Mouse (Mus musculus) midbrain, embryonic 15.5 days (tissue): Measurements from ENCODE around the gene Erc1. TPM values are rescaled to one million over a fixed set of nuclear protein-coding genes. Genes with fewer than 3 reads are reported as not detected.

Experiments
- ATAC-seq: fragments of 200-750 bp; cut with Nextera tagmentation; replicated peaks from 2 replicates; pipeline ENCODE4 v1.8.0; 2017; ENCODE audit warnings: moderate TSS enrichment
- H3K27ac ChIP-seq: fragments of 300-500 bp; sonication (generic); 2 replicates; pipeline ENCODE4 v1.5.1; 2015; ENCODE audit warnings: mild to moderate bottlenecking, inconsistent platforms
- H3K27me3 ChIP-seq: fragments of 300-500 bp; sonication (generic); replicated peaks from 2 replicates; pipeline ENCODE4 v1.6.1; 2015; ENCODE audit warnings: inconsistent platforms
- H3K36me3 ChIP-seq: fragments of 300-500 bp; sonication (generic); replicated peaks from 2 replicates; pipeline ENCODE4 v1.6.1; 2015; ENCODE audit warnings: inconsistent platforms
- H3K4me1 ChIP-seq: fragments of 300-500 bp; sonication (generic); 2 replicates; pipeline ENCODE4 v1.6.1; 2015; ENCODE audit warnings: inconsistent platforms
- H3K4me2 ChIP-seq: fragments of 300-500 bp; sonication (generic); 2 replicates; pipeline ENCODE4 v1.6.1; 2015; ENCODE audit warnings: inconsistent platforms, mild to moderate bottlenecking, moderate library complexity
- H3K4me3 ChIP-seq: fragments of 300-500 bp; sonication (generic); 2 replicates; pipeline ENCODE4 v1.5.1; 2015; ENCODE audit warnings: mild to moderate bottlenecking, inconsistent platforms
- H3K9ac ChIP-seq: fragments of 300-500 bp; sonication (generic); 2 replicates; pipeline ENCODE4 v1.6.1; 2015; ENCODE audit warnings: mild to moderate bottlenecking, inconsistent platforms
- H3K9me3 ChIP-seq: fragments of 300-500 bp; sonication (generic); 2 replicates; pipeline ENCODE4 v1.6.1; 2016; ENCODE audit warnings: inconsistent platforms
- WGBS: fragments of 180-500 bp; shearing (Covaris S2); methylation state at CpG from one replicate; pipeline ENCODE4 v1.1.7; 2015; ENCODE audit warnings: mixed read lengths; 5-methylcytosine and 5-hydroxymethylcytosine counted together
- polyA plus RNA-seq: library from polyadenylated mRNA; unstranded; fragments of >200 nt; fragmentation: Nextera tagmentation; extraction: Ambion mirVana; gene quantifications from 2 replicates; pipeline ENCODE4 v1.2.1, GENCODE M21; 2015

The Erc1 gene
- polyA plus RNA-seq, 1 experiment from 2014 or later, result 58.9 TPM

DNA sequence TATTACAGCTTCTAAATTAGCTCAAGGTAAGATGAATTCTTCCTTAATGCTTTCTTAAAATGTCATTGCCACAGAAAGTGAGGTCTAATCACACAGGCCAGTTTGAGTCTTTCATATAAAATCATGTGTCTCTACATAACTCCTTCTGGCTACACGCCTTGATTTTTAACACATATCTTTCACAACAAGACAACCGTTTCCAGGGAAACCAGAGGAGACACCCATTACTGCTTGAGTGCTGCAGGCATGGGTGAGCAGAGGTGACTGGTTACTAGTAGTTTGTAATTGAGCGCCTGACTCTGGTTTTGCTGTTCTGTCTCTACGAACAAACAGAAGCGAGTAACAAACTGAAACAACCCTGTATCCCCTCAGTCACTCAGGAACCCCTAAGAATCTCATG lies 51.7 kb downstream of the Erc1 start:
- H3K4me2 ChIP-seq, result no peak overlapping the region
- H3K36me3 ChIP-seq, result no peaks in the 10 kb centered on the region; the same call in 1 of the 2 replicates
- no peak overlapping the region for H3K9ac ChIP-seq
- no peak overlapping the region for H3K4me3 ChIP-seq
- no peaks in the 10 kb centered on the region for H3K4me1 ChIP-seq
- ATAC-seq, result no peak
- WGBS, result 88% methylated on average over 5 of the region's 5 CpGs
- H3K27me3 ChIP-seq, result no peaks in the 10 kb centered on the region
- no peak overlapping the region for H3K27ac ChIP-seq
- H3K9me3 ChIP-seq, result no peaks in the 10 kb centered on the region

GRCm38 (mm10) chr6:119792562-119792961 lies 55.4 kb downstream of the Erc1 start:
- H3K4me2 ChIP-seq, result no peak overlapping the region
- no peaks in the 10 kb centered on the region for H3K4me1 ChIP-seq
- WGBS, result 50% methylated on average over 2 of the region's 2 CpGs
- no peak overlapping the region for H3K4me3 ChIP-seq
- ATAC-seq, result peak; percentile 54; the same call in 1 of the 2 replicates
- no peaks in the 10 kb centered on the region for H3K27me3 ChIP-seq
- no peak overlapping the region for H3K9ac ChIP-seq
- H3K9me3 ChIP-seq, result no peaks in the 10 kb centered on the region
- no peaks in the 10 kb centered on the region; the same call in 1 of the 2 replicates for H3K36me3 ChIP-seq
- no peak overlapping the region for H3K27ac ChIP-seq

DNA sequence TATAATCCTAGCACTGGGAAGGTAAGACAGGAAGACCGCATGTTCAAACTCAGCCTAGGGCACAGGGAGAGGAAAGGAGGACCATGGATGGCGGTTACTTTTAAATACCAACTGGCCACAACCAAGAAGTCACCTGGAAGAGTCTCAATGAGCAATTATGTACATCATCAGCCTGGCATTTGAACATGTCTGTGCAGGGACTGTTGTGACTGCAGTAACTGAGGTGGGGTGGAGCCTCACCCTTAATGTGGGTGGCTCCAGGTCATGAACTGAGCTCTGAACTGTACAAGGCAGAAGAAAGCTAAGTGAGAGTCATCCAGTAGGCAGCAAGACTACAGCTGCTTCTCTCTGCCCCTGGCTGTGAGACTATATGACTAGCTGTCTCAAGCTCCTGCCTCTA lies 65.6 kb downstream of the Erc1 start:
- ATAC-seq, result no peak
- H3K4me3 ChIP-seq, result no peak overlapping the region

GRCm38 (mm10) chr6:119781109-119781508 lies 66.9 kb downstream of the Erc1 start:
- 88% methylated on average over 3 of the region's 3 CpGs for WGBS

More for the DNA sequence above, 65.6 kb downstream of the Erc1 start:
- Histone ChIP-seq H3K9ac (no peak overlapping the region), H3K27me3 (no peaks in the 10 kb centered on the region), H3K36me3 (peaks cover 5% of the 10 kb centered on the region; the same call in 1 of the 2 replicates), H3K4me2 (no peak overlapping the region), H3K27ac (no peak overlapping the region), H3K9me3 (no peaks in the 10 kb centered on the region), H3K4me1 (no peaks in the 10 kb centered on the region)
- WGBS, result 97% methylated on average over 2 of the region's 2 CpGs

DNA sequence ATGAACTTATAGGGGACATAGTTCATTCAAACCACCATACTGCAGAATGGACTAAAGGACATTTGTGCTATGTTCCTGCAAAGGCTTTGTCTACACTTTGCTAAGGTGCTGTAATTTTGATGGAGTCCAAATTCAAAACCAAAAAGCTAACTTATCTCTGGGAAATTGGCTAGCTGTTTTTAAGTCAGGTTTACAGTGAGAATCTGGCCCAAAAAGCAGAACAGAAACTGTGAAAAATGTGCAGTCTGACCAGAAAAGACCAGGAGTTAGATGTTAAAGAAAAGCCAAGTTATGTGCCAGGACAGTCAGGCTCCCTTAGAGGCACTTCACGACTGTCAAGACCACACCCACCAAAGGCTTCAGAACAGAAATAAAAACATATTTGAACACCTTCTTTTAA lies 79.2 kb downstream of the Erc1 start:
- no peak overlapping the region for H3K9ac ChIP-seq
- no peaks in the 10 kb centered on the region for H3K4me1 ChIP-seq
- WGBS, result 69% methylated on average over 1 of the region's 1 CpGs
- H3K27me3 ChIP-seq, result no peaks in the 10 kb centered on the region
- H3K4me2 ChIP-seq, result no peak overlapping the region
- H3K9me3 ChIP-seq, result no peaks in the 10 kb centered on the region
- H3K4me3 ChIP-seq, result no peak overlapping the region
- no peak for ATAC-seq
- H3K27ac ChIP-seq, result no peak overlapping the region
- H3K36me3 ChIP-seq, result no peaks in the 10 kb centered on the region

More at GRCm38 (mm10) chr6:119781109-119781508, 66.9 kb downstream of the Erc1 start:
- ATAC-seq, result no peak
- H3K27me3 ChIP-seq, result no peaks in the 10 kb centered on the region
- no peak overlapping the region for H3K4me3 ChIP-seq
- no peak overlapping the region for H3K9ac ChIP-seq
- H3K36me3 ChIP-seq, result peaks cover 5% of the 10 kb centered on the region; the same call in 1 of the 2 replicates
- no peak overlapping the region for H3K27ac ChIP-seq
- H3K4me2 ChIP-seq, result no peak overlapping the region
- no peaks in the 10 kb centered on the region for H3K4me1 ChIP-seq
- H3K9me3 ChIP-seq, result no peaks in the 10 kb centered on the region

DNA sequence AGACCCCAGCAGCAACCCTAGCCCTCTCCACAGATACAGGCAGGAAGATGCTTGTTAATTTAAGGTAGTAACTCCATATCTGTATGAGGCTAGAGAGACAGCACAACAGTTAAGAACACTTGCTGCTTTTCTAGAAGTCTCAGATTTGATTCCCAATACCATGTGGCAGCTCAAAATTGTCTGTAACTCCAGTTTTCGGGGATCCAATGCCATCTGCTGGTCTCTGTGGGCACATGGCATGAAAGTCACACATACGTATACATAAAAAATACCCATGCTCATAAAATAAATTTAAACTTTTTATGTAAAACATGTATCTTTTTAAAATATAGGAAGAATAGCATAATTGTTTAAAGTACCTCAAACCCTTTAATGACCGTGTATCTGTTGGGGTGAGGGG lies 83.6 kb downstream of the Erc1 start:
- Histone ChIP-seq H3K36me3 (no peaks in the 10 kb centered on the region), H3K4me1 (no peaks in the 10 kb centered on the region), H3K4me2 (no peak overlapping the region), H3K27ac (no peak overlapping the region), H3K9ac (no peak overlapping the region), H3K4me3 (no peak overlapping the region), H3K9me3 (no peaks in the 10 kb centered on the region), H3K27me3 (no peaks in the 10 kb centered on the region)
- no peak for ATAC-seq
- 91% methylated on average over 3 of the region's 3 CpGs for WGBS

GRCm38 (mm10) chr6:119759866-119760265 lies 88.1 kb downstream of the Erc1 start:
- H3K9ac ChIP-seq, result no peak overlapping the region
- no peak overlapping the region for H3K27ac ChIP-seq
- H3K36me3 ChIP-seq, result no peaks in the 10 kb centered on the region
- no peaks in the 10 kb centered on the region for H3K27me3 ChIP-seq
- ATAC-seq, result no peak
- H3K4me3 ChIP-seq, result no peak overlapping the region
- no peak overlapping the region for H3K4me2 ChIP-seq
- WGBS, result 87% methylated on average over 3 of the region's 3 CpGs
- H3K4me1 ChIP-seq, result no peaks in the 10 kb centered on the region
- no peaks in the 10 kb centered on the region for H3K9me3 ChIP-seq

DNA sequence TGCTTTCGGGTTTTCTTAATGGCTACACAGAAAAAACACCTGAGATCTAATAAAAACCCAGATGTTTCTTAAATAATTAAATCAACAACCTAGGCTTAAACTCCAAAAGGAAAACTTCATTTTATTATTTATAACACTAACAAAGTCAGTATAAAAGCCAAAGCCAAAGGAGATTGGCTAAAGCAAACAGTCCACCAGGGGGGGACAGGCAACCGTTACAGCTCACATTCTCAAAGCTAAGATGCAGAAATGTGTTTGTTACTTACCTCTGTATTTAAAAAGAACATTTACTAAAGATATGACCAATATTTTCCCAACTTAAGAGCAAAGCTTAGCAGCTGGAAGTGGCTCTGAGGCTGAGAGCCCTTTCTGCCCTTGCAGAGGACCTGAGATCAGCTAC lies 89.5 kb downstream of the Erc1 start:
- Histone ChIP-seq H3K4me2 (no peak overlapping the region), H3K9me3 (no peaks in the 10 kb centered on the region), H3K27me3 (no peaks in the 10 kb centered on the region), H3K4me1 (no peaks in the 10 kb centered on the region), H3K36me3 (no peaks in the 10 kb centered on the region), H3K27ac (no peak overlapping the region), H3K9ac (no peak overlapping the region), H3K4me3 (no peak overlapping the region)
- WGBS, result 79% methylated on average over 2 of the region's 2 CpGs
- ATAC-seq, result no peak

GRCm38 (mm10) chr6:119757796-119758195 lies 90.2 kb downstream of the Erc1 start:
- no peak for ATAC-seq
- WGBS, result 21% methylated on average over 5 of the region's 5 CpGs
- Histone ChIP-seq H3K4me3 (no peak overlapping the region), H3K4me2 (no peak overlapping the region), H3K4me1 (no peaks in the 10 kb centered on the region), H3K36me3 (no peaks in the 10 kb centered on the region), H3K27me3 (no peaks in the 10 kb centered on the region), H3K27ac (no peak overlapping the region), H3K9ac (no peak overlapping the region), H3K9me3 (no peaks in the 10 kb centered on the region)

- Histone ChIP-seq H3K9ac (no peak overlapping the region), H3K27ac (no peak overlapping the region), H3K27me3 (no peaks in the 10 kb centered on the region), H3K4me3 (no peak overlapping the region), H3K4me1 (no peaks in the 10 kb centered on the region), H3K36me3 (peaks cover 3% of the 10 kb centered on the region; the same call in 1 of the 2 replicates), H3K9me3 (no peaks in the 10 kb centered on the region), H3K4me2 (no peak overlapping the region)
- no peak for ATAC-seq
- WGBS, result 78% methylated on average over 3 of the region's 3 CpGs
These were observed 92.1 kb downstream of the Erc1 start for GRCm38 (mm10) chr6:119755866-119756265.

DNA sequence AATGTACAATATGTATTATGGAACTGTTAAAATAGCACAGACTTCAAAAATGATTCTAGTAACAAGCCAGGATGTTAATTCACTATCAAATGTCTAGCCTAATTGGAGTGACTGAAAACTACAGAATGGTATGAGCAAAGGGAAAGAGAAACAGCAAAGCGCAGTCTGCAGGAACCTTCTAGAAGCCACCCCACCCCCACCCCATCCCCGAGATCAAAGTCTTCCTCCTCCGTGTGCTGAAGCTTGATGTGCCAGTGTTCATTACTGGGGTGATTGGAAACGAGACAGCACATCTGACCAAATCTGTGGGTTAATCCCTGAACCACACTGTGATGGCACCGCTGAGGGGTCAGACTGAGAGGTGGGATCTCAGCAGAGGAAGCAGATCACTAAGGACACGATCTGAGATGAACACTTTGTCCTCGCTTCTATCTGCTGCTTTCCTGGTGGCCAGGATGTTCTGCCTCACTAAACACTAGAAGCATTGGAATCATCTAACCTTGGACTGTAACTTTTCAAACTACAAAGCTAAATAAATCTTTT lies 98.8 kb downstream of the Erc1 start:
- Histone ChIP-seq H3K9me3 (no peaks in the 10 kb centered on the region), H3K4me3 (no peak overlapping the region), H3K27ac (no peak overlapping the region), H3K4me1 (no peaks in the 10 kb centered on the region), H3K27me3 (no peaks in the 10 kb centered on the region), H3K9ac (no peak overlapping the region), H3K4me2 (no peak overlapping the region), H3K36me3 (peaks cover 11% of the 10 kb centered on the region; the same call in 1 of the 2 replicates)
- 75% methylated on average over 7 of the region's 7 CpGs for WGBS
- ATAC-seq, result no peak

DNA sequence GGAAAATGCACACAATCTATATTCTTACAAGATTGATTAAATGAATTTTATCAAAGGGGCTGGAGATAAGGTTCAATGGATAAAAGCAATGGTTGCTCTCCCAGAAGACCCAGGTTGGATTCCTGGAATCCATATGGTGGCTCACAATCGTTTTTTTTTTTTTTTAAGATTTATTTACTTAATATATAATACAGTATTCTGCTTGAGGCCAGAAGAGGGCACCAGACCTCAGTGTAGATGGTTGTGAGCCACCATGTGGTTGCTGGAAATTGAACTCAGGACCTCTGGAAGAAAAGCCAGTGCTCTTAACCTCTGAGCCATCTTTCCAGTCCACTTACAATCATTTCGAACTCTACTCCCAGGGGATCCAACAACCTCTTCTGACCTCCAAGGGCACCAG lies 106.1 kb downstream of the Erc1 start:
- Histone ChIP-seq H3K9ac (no peak overlapping the region), H3K36me3 (peaks cover 9% of the 10 kb centered on the region), H3K4me2 (no peak overlapping the region), H3K4me3 (no peak overlapping the region), H3K4me1 (no peaks in the 10 kb centered on the region), H3K9me3 (no peaks in the 10 kb centered on the region), H3K27ac (no peak overlapping the region), H3K27me3 (no peaks in the 10 kb centered on the region)
- ATAC-seq, result no peak
- 87% methylated on average over 2 of the region's 2 CpGs for WGBS

- no peaks in the 10 kb centered on the region for H3K4me1 ChIP-seq
- 92% methylated on average over 3 of the region's 3 CpGs for WGBS
These were observed 107.4 kb downstream of the Erc1 start for GRCm38 (mm10) chr6:119740541-119740940.

More at GRCm38 (mm10) chr6:119740541-119740940, 107.4 kb downstream of the Erc1 start:
- H3K27ac ChIP-seq, result no peak overlapping the region
- no peak overlapping the region for H3K4me2 ChIP-seq
- H3K36me3 ChIP-seq, result peaks cover 9% of the 10 kb centered on the region
- no peak overlapping the region for H3K9ac ChIP-seq
- H3K27me3 ChIP-seq, result no peaks in the 10 kb centered on the region
- H3K9me3 ChIP-seq, result no peaks in the 10 kb centered on the region
- ATAC-seq, result no peak
- no peak overlapping the region for H3K4me3 ChIP-seq
